Mouse (Mus musculus) lung, embryonic 16.5 days (tissue): ENCODE results near the gene Pde4dip. TPM values are rescaled to one million over a fixed set of nuclear protein-coding genes. Genes with fewer than 3 reads are reported as not detected.

Experiments used
- ATAC-seq: fragments of 200-750 bp; cut with Nextera tagmentation; 2 replicates; pipeline ENCODE4 v1.8.0; 2017; ENCODE audit warnings: low read depth, mild to moderate bottlenecking, moderate library complexity
- H3K27ac ChIP-seq: fragments of 300-500 bp; sonication (generic); 2 replicates; pipeline ENCODE4 v1.5.1; 2014; ENCODE audit warnings: mild to moderate bottlenecking, control low read depth, low read length
- H3K27me3 ChIP-seq: fragments of 300-500 bp; sonication (generic); 2 replicates; pipeline ENCODE4 v1.6.1; 2014; ENCODE audit warnings: low read depth, low read length, mixed read lengths; ENCODE audit not compliant: control insufficient read depth, insufficient read depth
- H3K36me3 ChIP-seq: fragments of 300-500 bp; sonication (generic); 2 replicates; pipeline ENCODE4 v1.6.1; 2014; ENCODE audit warnings: low read length; ENCODE audit not compliant: control insufficient read depth, insufficient read depth
- H3K4me1 ChIP-seq: fragments of 300-500 bp; sonication (generic); replicated peaks from 2 replicates; pipeline ENCODE4 v1.6.1; 2014; ENCODE audit warnings: low read length, mixed read lengths; ENCODE audit not compliant: control insufficient read depth, insufficient read depth
- H3K4me2 ChIP-seq: fragments of 300-500 bp; sonication (generic); 2 replicates; pipeline ENCODE4 v1.6.1; 2014; ENCODE audit warnings: low read depth, low read length, control low read depth
- H3K4me3 ChIP-seq: fragments of 300-500 bp; sonication (generic); 2 replicates; pipeline ENCODE4 v1.5.1; 2014; ENCODE audit warnings: mild to moderate bottlenecking, low read length, control low read depth
- H3K9ac ChIP-seq: fragments of 300-500 bp; sonication (generic); 2 replicates; pipeline ENCODE4 v1.6.1; 2014; ENCODE audit warnings: low read length, control low read depth
- H3K9me3 ChIP-seq: fragments of 300-500 bp; sonication (generic); 2 replicates; pipeline ENCODE4 v1.6.1; 2016; ENCODE audit warnings: low read length; ENCODE audit not compliant: control insufficient read depth
- WGBS: fragments of 180-500 bp; shearing (Covaris S2); extraction: QIAGEN DNeasy Blood & Tissue Kit; methylation state at CpG from one replicate; pipeline ENCODE4 v1.1.7; 2014; 5-methylcytosine and 5-hydroxymethylcytosine counted together
- microRNA-seq: library from miRNA; unstranded; fragments of <30 nt; microRNA quantifications from one replicate; pipeline ENCODE4, GENCODE M21; 2016
- polyA plus RNA-seq: library from polyadenylated mRNA; unstranded; fragments of >200 nt; fragmentation: Nextera tagmentation; extraction: Ambion mirVana; gene quantifications from 2 replicates; pipeline ENCODE4 v1.2.1, GENCODE M21; 2015

The Pde4dip gene
- polyA plus RNA-seq, 1 experiment from 2014 or later, result 18.9 TPM

- H3K9ac ChIP-seq, result no peak overlapping the region
- H3K27ac ChIP-seq, result no peak overlapping the region
- H3K4me3 ChIP-seq, result no peak overlapping the region
- H3K4me2 ChIP-seq, result no peak overlapping the region
- 59% methylated on average over 3 of the region's 3 CpGs for WGBS
- H3K4me1 ChIP-seq, result no peaks in the 10 kb centered on the region
- no peaks in the 10 kb centered on the region for H3K9me3 ChIP-seq
- no peak for ATAC-seq
- no peaks in the 10 kb centered on the region for H3K27me3 ChIP-seq
- H3K36me3 ChIP-seq, result no peaks in the 10 kb centered on the region
These were observed 239.5 kb downstream of the Pde4dip start for GRCm38 (mm10) chr3:97649022-97649421.

GRCm38 (mm10) chr3:97648518-97648917 lies 240.0 kb downstream of the Pde4dip start:
- Histone ChIP-seq H3K27ac (no peak overlapping the region), H3K36me3 (no peaks in the 10 kb centered on the region), H3K4me3 (no peak overlapping the region), H3K4me1 (no peaks in the 10 kb centered on the region), H3K4me2 (no peak overlapping the region), H3K27me3 (no peaks in the 10 kb centered on the region), H3K9ac (no peak overlapping the region), H3K9me3 (no peaks in the 10 kb centered on the region)
- no peak for ATAC-seq
- 30% methylated on average over 1 of the region's 1 CpGs for WGBS

GRCm38 (mm10) chr3:97642001-97642400 lies 246.5 kb downstream of the Pde4dip start:
- Histone ChIP-seq H3K9ac (no peak overlapping the region), H3K27ac (no peak overlapping the region), H3K4me1 (no peaks in the 10 kb centered on the region), H3K27me3 (no peaks in the 10 kb centered on the region), H3K4me2 (no peak overlapping the region), H3K9me3 (no peaks in the 10 kb centered on the region), H3K36me3 (no peaks in the 10 kb centered on the region), H3K4me3 (no peak overlapping the region)
- no peak for ATAC-seq
- 68% methylated on average over 8 of the region's 9 CpGs for WGBS

- Histone ChIP-seq H3K9me3 (no peaks in the 10 kb centered on the region), H3K4me1 (no peaks in the 10 kb centered on the region), H3K27ac (no peak overlapping the region), H3K36me3 (no peaks in the 10 kb centered on the region), H3K9ac (no peak overlapping the region), H3K4me2 (no peak overlapping the region), H3K27me3 (no peaks in the 10 kb centered on the region), H3K4me3 (no peak overlapping the region)
- WGBS, result 88% methylated on average over 4 of the region's 4 CpGs
- ATAC-seq, result no peak
These were observed 247.1 kb downstream of the Pde4dip start for GRCm38 (mm10) chr3:97641396-97641795.

Small RNAs within 50 kb of the gene (microRNA-seq; reads per million reads assigned to microRNA genes)
- gene Mir7225, result not detected

Other genes starting within 250 kb of the Pde4dip start
- 4.9 and 5.2 TPM in 2 replicates for gene Prkab2, start 230.5 kb downstream of the Pde4dip start, polyA plus RNA-seq
- gene Gm17651, start 214.0 kb downstream of the Pde4dip start, polyA plus RNA-seq, result not detected in 2 replicates
- gene Sec22b, start 12.5 kb upstream of the Pde4dip start, polyA plus RNA-seq, result 146 and 147 TPM in 2 replicates
- gene Notch2, start 124.8 kb upstream of the Pde4dip start, polyA plus RNA-seq, result 34.1 and 35.7 TPM in 2 replicates